Mouse (Mus musculus) c-Kit-positive CD71-positive TER-119-negative erythroid progenitor cells, embryonic 14.5 days (primary cell): ENCODE data around the gene Rad9a.

Experiments
- DNase-seq: peaks from one replicate; pipeline ENCODE4 v3.0.0-alpha.2; 2013; ENCODE audit warnings: low read depth

Gene Rad9a

GRCm38 (mm10) chr19:4218293-4218692 is 16.8 kb upstream of the Rad9a start:
- DNase-seq: no peak

- no peak for DNase-seq
Observed at GRCm38 (mm10) chr19:4217855-4218254, 16.4 kb upstream of the Rad9a start.

GRCm38 (mm10) chr19:4217140-4217539 is 15.7 kb upstream of the Rad9a start:
- no peak for DNase-seq

GRCm38 (mm10) chr19:4216041-4216685 is 14.7 kb upstream of the Rad9a start:
- no peak for DNase-seq

- no peak for DNase-seq
Observed at GRCm38 (mm10) chr19:4215451-4215840, 14.0 kb upstream of the Rad9a start.

GRCm38 (mm10) chr19:4214771-4215450 is 13.4 kb upstream of the Rad9a start:
- DNase-seq: no peak

- no peak for DNase-seq
Observed at GRCm38 (mm10) chr19:4214071-4214770, 12.8 kb upstream of the Rad9a start, which contains the start of the genes Clcf1 and AC109138.7. Gene Clcf1 (plus strand): TSS chr19:4214238. Gene AC109138.7 (plus strand): TSS chr19:4214357.

GRCm38 (mm10) chr19:4213524-4213974 is 12.1 kb upstream of the Rad9a start:
- DNase-seq: no peak

GRCm38 (mm10) chr19:4211891-4212588 is 10.6 kb upstream of the Rad9a start:
- no peak for DNase-seq

GRCm38 (mm10) chr19:4208563-4208962 is 7.1 kb upstream of the Rad9a start:
- DNase-seq: no peak

GRCm38 (mm10) chr19:4206971-4207370 is 5.5 kb upstream of the Rad9a start:
- DNase-seq: peak; percentile 43

GRCm38 (mm10) chr19:4204889-4205288 is 3.4 kb upstream of the Rad9a start:
- no peak for DNase-seq

GRCm38 (mm10) chr19:4203604-4204326 is 2.3 kb upstream of the Rad9a start:
- DNase-seq: no peak

GRCm38 (mm10) chr19:4203148-4203547 is 1.7 kb upstream of the Rad9a start:
- no peak for DNase-seq

GRCm38 (mm10) chr19:4202149-4202548 is 687 bp upstream of the Rad9a start:
- DNase-seq: no peak

GRCm38 (mm10) chr19:4197180-4197579 is 4.3 kb downstream of the Rad9a start:
- no peak for DNase-seq

GRCm38 (mm10) chr19:4196548-4196947 is 4.9 kb downstream of the Rad9a start:
- no peak for DNase-seq

GRCm38 (mm10) chr19:4196048-4196447 is 5.4 kb downstream of the Rad9a start:
- no peak for DNase-seq

GRCm38 (mm10) chr19:4194776-4195650 is 6.4 kb downstream of the Rad9a start:
- no peak for DNase-seq

GRCm38 (mm10) chr19:4194021-4194724 is 7.3 kb downstream of the Rad9a start:
- peak; percentile 22 for DNase-seq
